Mouse (Mus musculus): Measurements from ENCODE around the gene Fam217b.

GRCm38 (mm10) chr2:178422186-178422585 lies 7.9 kb downstream of the Fam217b start:
- TF ChIP-seq POLR2A (IDR thresholded peaks at IDR 0.05; ENCODE audit: extremely low read depth, insufficient read depth, low read length) (no peak), CTCF (IDR thresholded peaks at IDR 0.05; ENCODE audit: low read depth, low read length) (no peak)

Data from liver, adult 2 months (tissue).